8 mouse cellular contexts compared by ENCODE assay signal in genomic region chr8:4256911-4257310, GRCm38 (mm10). TPM values are rescaled to one million over a fixed set of nuclear protein-coding genes. Genes with fewer than 3 reads are reported as not detected.
DNase-seq lines count a peak whose midpoint lies in the region; ATAC-seq and TF ChIP-seq lines count a peak whose summit lies in the region.
"Had no signal": no experiment of that assay in that cellular context is flagged by ENCODE, and none has a peak within 500 bp of the region (broad histone marks: within the 10 kb centered on the region; RNA-seq: fewer than 3 reads in every experiment).

No protein-coding gene starts in this region.

- 77% methylated on average over 4 of the region's 4 CpGs for WGBS in forebrain, embryonic 12.5 days
- WGBS in neural tube, embryonic 12.5 days = 67% methylated on average over 4 of the region's 4 CpGs
- WGBS in liver, embryonic 11.5 days = 79% methylated on average over 4 of the region's 4 CpGs

- peak overlapping the region; percentile 61 for H3K4me2 ChIP-seq in forebrain, embryonic 12.5 days
- H3K4me2 ChIP-seq in neural tube, embryonic 12.5 days (replicated peaks) = peak overlapping the region; percentile 78
- no peak overlapping the region for H3K4me2 ChIP-seq in liver, embryonic 11.5 days
- H3K4me2 ChIP-seq: liver, embryonic 15.5 days had no signal

- H3K9ac ChIP-seq in forebrain, embryonic 12.5 days = no peak overlapping the region; the same call in 1 of the 2 replicates
- peak overlapping the region; percentile 29; the same call in 1 of the 2 replicates for H3K9ac ChIP-seq in neural tube, embryonic 12.5 days
- H3K9ac ChIP-seq in liver, embryonic 11.5 days (ENCODE audit: low read depth, low read length) = no peak overlapping the region
- H3K9ac ChIP-seq: liver, embryonic 15.5 days had no signal

- no peaks in the 10 kb centered on the region for H3K27me3 ChIP-seq in forebrain, embryonic 12.5 days
- H3K27me3 ChIP-seq in neural tube, embryonic 12.5 days (replicated peaks) = no peaks in the 10 kb centered on the region
- no peaks in the 10 kb centered on the region for H3K27me3 ChIP-seq in liver, embryonic 11.5 days (replicated peaks; ENCODE audit: control insufficient read depth, insufficient read depth, low read length)
- H3K27me3 ChIP-seq: liver, embryonic 15.5 days had no signal

- 0 out of 2 replicates have a peak overlapping the region, but pooled peaks have one; percentile 31 for H3K27ac ChIP-seq in cortical plate, adult 2 months (ENCODE audit: insufficient read depth, low read length)
- H3K27ac ChIP-seq in forebrain, embryonic 12.5 days = peak overlapping the region; percentile 43; the same call in 1 of the 2 replicates
- H3K27ac ChIP-seq in neural tube, embryonic 12.5 days = no peak overlapping the region
- H3K27ac ChIP-seq in liver, embryonic 11.5 days (ENCODE audit: low read depth, low read length) = no peak overlapping the region
- H3K27ac ChIP-seq: liver, embryonic 15.5 days had no signal

- H3K9me3 ChIP-seq in forebrain, embryonic 12.5 days = no peaks in the 10 kb centered on the region
- no peaks in the 10 kb centered on the region for H3K9me3 ChIP-seq in neural tube, embryonic 12.5 days
- H3K9me3 ChIP-seq in liver, embryonic 11.5 days (ENCODE audit: control insufficient read depth, low read length) = no peaks in the 10 kb centered on the region
- H3K9me3 ChIP-seq: liver, embryonic 15.5 days had no signal

- H3K4me1 ChIP-seq in cortical plate, adult 2 months (ENCODE audit: control insufficient read depth, insufficient read depth, low read length) = peaks cover 7% of the 10 kb centered on the region
- H3K4me1 ChIP-seq in forebrain, embryonic 12.5 days = peaks cover 45% of the 10 kb centered on the region
- peaks cover 40% of the 10 kb centered on the region for H3K4me1 ChIP-seq in neural tube, embryonic 12.5 days
- peaks cover 26% of the 10 kb centered on the region for H3K4me1 ChIP-seq in liver, embryonic 11.5 days (replicated peaks; ENCODE audit: control insufficient read depth, insufficient read depth, low read length)

- DNase-seq in layer of hippocampus, adult 8-10 months (ENCODE audit: low spot score in 2 of 2) = peak; percentile 89 to 90
- no peak for DNase-seq in natural killer cell, adult 2 months (ENCODE audit: low spot score in 2 of 2)
- DNase-seq in ovary, postnatal 14 days (ENCODE audit: low spot score) = no peak
- DNase-seq in liver, embryonic 11.5 days (ENCODE audit: low spot score) = no peak

- H3K36me3 ChIP-seq in forebrain, embryonic 12.5 days (replicated peaks) = peaks cover 56% of the 10 kb centered on the region
- peaks cover 47% of the 10 kb centered on the region for H3K36me3 ChIP-seq in neural tube, embryonic 12.5 days
- peaks cover 26% of the 10 kb centered on the region for H3K36me3 ChIP-seq in liver, embryonic 11.5 days (ENCODE audit: control insufficient read depth, insufficient read depth, low read length)

- TF ChIP-seq CTCF in cortical plate, adult 2 months (IDR thresholded peaks at IDR 0.05; ENCODE audit: extremely low read depth, insufficient read depth, low read length) = no peak

- no peak for ATAC-seq in forebrain, embryonic 12.5 days (ENCODE audit: low FRiP score)
- ATAC-seq in neural tube, embryonic 12.5 days (ENCODE audit: low FRiP score, low read depth) = no peak
- no peak for ATAC-seq in liver, embryonic 11.5 days (replicated peaks; ENCODE audit: low FRiP score)

- H3K4me3 ChIP-seq in cortical plate, adult 2 months (ENCODE audit: insufficient read depth, low read length) = 0 out of 2 replicates have a peak overlapping the region, but pooled peaks have one; percentile 89
- H3K4me3 ChIP-seq in forebrain, embryonic 12.5 days (replicated peaks) = peak overlapping the region; percentile 83
- peak overlapping the region; percentile 86; the same call in 1 of the 2 replicates for H3K4me3 ChIP-seq in neural tube, embryonic 12.5 days
- no peak overlapping the region for H3K4me3 ChIP-seq in liver, embryonic 11.5 days (ENCODE audit: low read depth, low read length)
- H3K4me3 ChIP-seq: liver, embryonic 15.5 days had no signal

- peak; percentile 84; the same call in 1 of the 2 replicates for TF ChIP-seq POLR2A in cortical plate, adult 2 months (IDR thresholded peaks at IDR 0.05; ENCODE audit: extremely low read depth, insufficient read depth, low read length)

RNA-seq across cellular contexts. Expression of gene Ctxn1, which starts 2.2 kb away (rescaled TPM):
- polyA plus RNA-seq in cortical plate, adult 2 months (2012; rRNA removed) = 1,021 and 1,048 TPM in 2 replicates
- 189 and 199 TPM in 2 replicates for polyA plus RNA-seq in forebrain, embryonic 12.5 days (2016; fragmentation: Nextera tagmentation; extraction: Ambion mirVana)
- 100 to 1,000 TPM; 421 to 475 (median 460) TPM for total RNA-seq in layer of hippocampus, adult 8-10 months (2022)
- polyA plus RNA-seq in neural tube, embryonic 12.5 days (2016; fragmentation: Nextera tagmentation; extraction: Ambion mirVana) = 209 and 218 TPM in 2 replicates
- polyA plus RNA-seq in liver, embryonic 11.5 days (2014; fragmentation: Nextera tagmentation; extraction: Ambion mirVana) = 21.4 and 23.2 TPM in 2 replicates

RNA-seq across cellular contexts. Expression of gene Snapc2, which starts 4.0 kb away (rescaled TPM):
- polyA plus RNA-seq in cortical plate, adult 2 months (2012; rRNA removed) = 48.8 and 48.9 TPM in 2 replicates
- 63.2 and 67.2 TPM in 2 replicates for polyA plus RNA-seq in forebrain, embryonic 12.5 days (2016; fragmentation: Nextera tagmentation; extraction: Ambion mirVana)
- 10 to 100 TPM; 27.5 to 36.9 (median 32.2) TPM for total RNA-seq in layer of hippocampus, adult 8-10 months (2022)
- polyA plus RNA-seq in neural tube, embryonic 12.5 days (2016; fragmentation: Nextera tagmentation; extraction: Ambion mirVana) = 60.6 and 63.2 TPM in 2 replicates
- 39.3 and 41.8 TPM in 2 replicates for polyA plus RNA-seq in liver, embryonic 11.5 days (2014; fragmentation: Nextera tagmentation; extraction: Ambion mirVana)

RNA-seq across cellular contexts. Expression of gene Tgfbr3l, which starts 8.9 kb away (rescaled TPM):
- 26.4 and 27.5 TPM in 2 replicates for polyA plus RNA-seq in cortical plate, adult 2 months (2012; rRNA removed)
- polyA plus RNA-seq in forebrain, embryonic 12.5 days (2016; fragmentation: Nextera tagmentation; extraction: Ambion mirVana) = 3.7 and 4.5 TPM in 2 replicates
- total RNA-seq in layer of hippocampus, adult 8-10 months (2022) = 10 to 100 TPM; 12.8 to 19.2 (median 16.5) TPM
- 5.4 and 8.1 TPM in 2 replicates for polyA plus RNA-seq in neural tube, embryonic 12.5 days (2016; fragmentation: Nextera tagmentation; extraction: Ambion mirVana)
- 1.5 and 1.7 TPM in 2 replicates for polyA plus RNA-seq in liver, embryonic 11.5 days (2014; fragmentation: Nextera tagmentation; extraction: Ambion mirVana)

RNA-seq across cellular contexts. Expression of gene Gm49320, which starts 18.2 kb away (rescaled TPM):
- 4.8 and 5.8 TPM in 2 replicates for polyA plus RNA-seq in cortical plate, adult 2 months (2012; rRNA removed)
- polyA plus RNA-seq in forebrain, embryonic 12.5 days (2016; fragmentation: Nextera tagmentation; extraction: Ambion mirVana) = 1.3 and 1.8 TPM in 2 replicates
- 1 to 10 TPM; 2.0 to 2.8 (median 2.3) TPM for total RNA-seq in layer of hippocampus, adult 8-10 months (2022)
- polyA plus RNA-seq in neural tube, embryonic 12.5 days (2016; fragmentation: Nextera tagmentation; extraction: Ambion mirVana) = 1.2 and 1.5 TPM in 2 replicates
- 0.21 and 0.74 TPM in 2 replicates for polyA plus RNA-seq in liver, embryonic 11.5 days (2014; fragmentation: Nextera tagmentation; extraction: Ambion mirVana)

RNA-seq across cellular contexts. Expression of gene Map2k7, which starts 18.4 kb away (rescaled TPM):
- polyA plus RNA-seq in cortical plate, adult 2 months (2012; rRNA removed) = 60.4 and 60.6 TPM in 2 replicates
- 36.8 TPM in 2 replicates for polyA plus RNA-seq in forebrain, embryonic 12.5 days (2016; fragmentation: Nextera tagmentation; extraction: Ambion mirVana)
- total RNA-seq in layer of hippocampus, adult 8-10 months (2022) = 100 to 1,000 TPM in 3 of 4 experiments, 10 to 100 TPM in 1; 99.3 to 117 (median 110) TPM
- polyA plus RNA-seq in neural tube, embryonic 12.5 days (2016; fragmentation: Nextera tagmentation; extraction: Ambion mirVana) = 43.4 and 50.9 TPM in 2 replicates
- 11.8 and 13.9 TPM in 2 replicates for polyA plus RNA-seq in liver, embryonic 11.5 days (2014; fragmentation: Nextera tagmentation; extraction: Ambion mirVana)

Comparison
In these comparisons a context has a peak if more than half of its experiments do, and no peak if none do; other contexts are left out.
1. H3K27ac ChIP-seq: peak in cortical plate, adult 2 months (single experiment) and forebrain, embryonic 12.5 days (single experiment); none in neural tube, embryonic 12.5 days (single experiment) and liver, embryonic 11.5 days (single experiment).
2. DNase-seq: peak in layer of hippocampus, adult 8-10 months (2 of 2); none in natural killer cell, adult 2 months (0 of 2), ovary, postnatal 14 days (single experiment) and liver, embryonic 11.5 days (single experiment).